ENCODE assay signal across 8 mouse cellular contexts in genomic region chr7:24429413-24430112, GRCm38 (mm10). TPM values are rescaled to one million over a fixed set of nuclear protein-coding genes. Genes with fewer than 3 reads are reported as not detected.
DNase-seq lines count a peak whose midpoint lies in the region; ATAC-seq and TF ChIP-seq lines count a peak whose summit lies in the region.

No protein-coding gene starts in this region.

- H3K27me3 ChIP-seq in midbrain, embryonic 14.5 days (ENCODE audit: control insufficient read depth, insufficient read depth, low read length): no peaks in the 10 kb centered on the region
- no peaks in the 10 kb centered on the region for H3K27me3 ChIP-seq in midbrain, embryonic 13.5 days
- no peaks in the 10 kb centered on the region for H3K27me3 ChIP-seq in forebrain, postnatal 0 days (ENCODE audit: insufficient read depth, low read length)
- no peaks in the 10 kb centered on the region for H3K27me3 ChIP-seq in hindbrain, postnatal 0 days (ENCODE audit: insufficient read depth, low read length)
- H3K27me3 ChIP-seq in kidney, embryonic 14.5 days (ENCODE audit: control insufficient read depth, insufficient read depth, low read length): peaks cover 7% of the 10 kb centered on the region; the same call in 1 of the 2 replicates
- H3K27me3 ChIP-seq in liver, embryonic 11.5 days (replicated peaks; ENCODE audit: control insufficient read depth, insufficient read depth, low read length): peaks cover 17% of the 10 kb centered on the region

- peak; percentile 18 for DNase-seq in midbrain, embryonic 14.5 days
- peak; percentile 92 for DNase-seq in forebrain, postnatal 0 days
- DNase-seq in hindbrain, postnatal 0 days (ENCODE audit: low spot score): peak; percentile 79
- DNase-seq in right cerebral cortex, adult 18-20 months: peak; percentile 90
- no peak for DNase-seq in adrenal gland, postnatal 4 days (ENCODE audit: low spot score in 2 of 2)
- no peak for DNase-seq in liver, embryonic 11.5 days (ENCODE audit: low spot score)

- WGBS in midbrain, embryonic 14.5 days: 73% methylated on average over 16 of the region's 16 CpGs
- 76% methylated on average over 16 of the region's 16 CpGs for WGBS in midbrain, embryonic 13.5 days
- 32% methylated on average over 16 of the region's 16 CpGs for WGBS in forebrain, postnatal 0 days
- 44% methylated on average over 16 of the region's 16 CpGs for WGBS in hindbrain, postnatal 0 days
- WGBS in kidney, embryonic 14.5 days: 64% methylated on average over 16 of the region's 16 CpGs
- 73% methylated on average over 16 of the region's 16 CpGs for WGBS in liver, embryonic 11.5 days

- TF ChIP-seq CTCF in forebrain, postnatal 0 days (IDR thresholded peaks at IDR 0.05; ENCODE audit: low read depth): no peak
- no peak for TF ChIP-seq CTCF in hindbrain, postnatal 0 days (IDR thresholded peaks at IDR 0.05; ENCODE audit: low read depth)

- no peaks in the 10 kb centered on the region for H3K4me1 ChIP-seq in midbrain, embryonic 14.5 days (ENCODE audit: control insufficient read depth, insufficient read depth, low read length)
- no peaks in the 10 kb centered on the region for H3K4me1 ChIP-seq in midbrain, embryonic 13.5 days (replicated peaks)
- H3K4me1 ChIP-seq in forebrain, postnatal 0 days (ENCODE audit: insufficient read depth): 0 out of 2 replicates have a peak, but pooled peaks cover 4% of the 10 kb centered on the region
- H3K4me1 ChIP-seq in hindbrain, postnatal 0 days (ENCODE audit: insufficient read depth, low read length): no peaks in the 10 kb centered on the region
- no peaks in the 10 kb centered on the region for H3K4me1 ChIP-seq in kidney, embryonic 14.5 days (ENCODE audit: control insufficient read depth, insufficient read depth, low read length)
- H3K4me1 ChIP-seq in liver, embryonic 11.5 days (replicated peaks; ENCODE audit: control insufficient read depth, insufficient read depth, low read length): no peaks in the 10 kb centered on the region

- no peaks in the 10 kb centered on the region for H3K9me3 ChIP-seq in midbrain, embryonic 14.5 days (ENCODE audit: control insufficient read depth, low read length)
- 0 out of 2 replicates have a peak, but pooled peaks cover 3% of the 10 kb centered on the region for H3K9me3 ChIP-seq in midbrain, embryonic 13.5 days
- no peaks in the 10 kb centered on the region for H3K9me3 ChIP-seq in forebrain, postnatal 0 days (ENCODE audit: low read length)
- H3K9me3 ChIP-seq in hindbrain, postnatal 0 days (ENCODE audit: low read length): no peaks in the 10 kb centered on the region
- H3K9me3 ChIP-seq in kidney, embryonic 14.5 days (ENCODE audit: control insufficient read depth, low read length): no peaks in the 10 kb centered on the region
- H3K9me3 ChIP-seq in liver, embryonic 11.5 days (ENCODE audit: control insufficient read depth, low read length): no peaks in the 10 kb centered on the region

- no peaks in the 10 kb centered on the region for H3K36me3 ChIP-seq in midbrain, embryonic 14.5 days (ENCODE audit: control insufficient read depth, insufficient read depth, low read length)
- no peaks in the 10 kb centered on the region for H3K36me3 ChIP-seq in midbrain, embryonic 13.5 days
- H3K36me3 ChIP-seq in forebrain, postnatal 0 days (ENCODE audit: insufficient read depth): no peaks in the 10 kb centered on the region
- H3K36me3 ChIP-seq in hindbrain, postnatal 0 days (ENCODE audit: insufficient read depth, low read length): no peaks in the 10 kb centered on the region
- no peaks in the 10 kb centered on the region for H3K36me3 ChIP-seq in kidney, embryonic 14.5 days (ENCODE audit: control insufficient read depth, insufficient read depth, low read length)
- no peaks in the 10 kb centered on the region for H3K36me3 ChIP-seq in liver, embryonic 11.5 days (ENCODE audit: control insufficient read depth, insufficient read depth, low read length)

- ATAC-seq in midbrain, embryonic 14.5 days (ENCODE audit: low FRiP score, low TSS enrichment): no peak
- ATAC-seq in midbrain, embryonic 13.5 days: no peak
- ATAC-seq in forebrain, postnatal 0 days: peak; percentile 84
- ATAC-seq in hindbrain, postnatal 0 days: peak; percentile 37
- ATAC-seq in kidney, embryonic 14.5 days (ENCODE audit: low FRiP score, low TSS enrichment): no peak
- ATAC-seq in liver, embryonic 11.5 days (replicated peaks; ENCODE audit: low FRiP score): no peak

- no peak overlapping the region for H3K27ac ChIP-seq in midbrain, embryonic 14.5 days (replicated peaks; ENCODE audit: low read depth, low read length)
- no peak overlapping the region for H3K27ac ChIP-seq in midbrain, embryonic 13.5 days
- H3K27ac ChIP-seq in forebrain, postnatal 0 days (ENCODE audit: low read depth, low read length): peak overlapping the region; percentile 75
- peak overlapping the region; percentile 33 for H3K27ac ChIP-seq in hindbrain, postnatal 0 days
- no peak overlapping the region for H3K27ac ChIP-seq in kidney, embryonic 14.5 days (ENCODE audit: low read depth, low read length)
- no peak overlapping the region for H3K27ac ChIP-seq in liver, embryonic 11.5 days (ENCODE audit: low read depth, low read length)

- H3K4me3 ChIP-seq in midbrain, embryonic 14.5 days (replicated peaks; ENCODE audit: low read depth, low read length): no peak overlapping the region
- H3K4me3 ChIP-seq in midbrain, embryonic 13.5 days (replicated peaks): no peak overlapping the region
- H3K4me3 ChIP-seq in forebrain, postnatal 0 days (ENCODE audit: low read depth, low read length): no peak overlapping the region
- no peak overlapping the region for H3K4me3 ChIP-seq in hindbrain, postnatal 0 days (ENCODE audit: low read length)
- H3K4me3 ChIP-seq in kidney, embryonic 14.5 days (ENCODE audit: low read length): no peak overlapping the region
- no peak overlapping the region for H3K4me3 ChIP-seq in liver, embryonic 11.5 days (ENCODE audit: low read depth, low read length)

- H3K4me2 ChIP-seq in midbrain, embryonic 14.5 days (ENCODE audit: low read length): no peak overlapping the region
- no peak overlapping the region for H3K4me2 ChIP-seq in midbrain, embryonic 13.5 days (replicated peaks)
- no peak overlapping the region for H3K4me2 ChIP-seq in forebrain, postnatal 0 days (ENCODE audit: low read depth)
- no peak overlapping the region for H3K4me2 ChIP-seq in hindbrain, postnatal 0 days (ENCODE audit: low read depth, low read length)
- no peak overlapping the region for H3K4me2 ChIP-seq in kidney, embryonic 14.5 days (replicated peaks; ENCODE audit: low read depth, low read length)
- H3K4me2 ChIP-seq in liver, embryonic 11.5 days: no peak overlapping the region

- no peak overlapping the region for H3K9ac ChIP-seq in midbrain, embryonic 14.5 days (replicated peaks; ENCODE audit: low read length)
- H3K9ac ChIP-seq in midbrain, embryonic 13.5 days (replicated peaks): no peak overlapping the region
- no peak overlapping the region for H3K9ac ChIP-seq in forebrain, postnatal 0 days
- no peak overlapping the region for H3K9ac ChIP-seq in hindbrain, postnatal 0 days (replicated peaks; ENCODE audit: low read length)
- no peak overlapping the region for H3K9ac ChIP-seq in kidney, embryonic 14.5 days (ENCODE audit: low read depth, low read length)
- no peak overlapping the region for H3K9ac ChIP-seq in liver, embryonic 11.5 days (ENCODE audit: low read depth, low read length)

RNA-seq across cellular contexts. Expression of gene Irgc1, which starts 22.5 kb away (rescaled TPM):
- not detected in 2 replicates for polyA plus RNA-seq in midbrain, embryonic 14.5 days (2014; fragmentation: Nextera tagmentation; extraction: Ambion mirVana)
- polyA plus RNA-seq in midbrain, embryonic 13.5 days (2015; fragmentation: Nextera tagmentation; extraction: Ambion mirVana): not detected in 2 replicates
- not detected in 2 replicates for total RNA-seq in forebrain, postnatal 0 days (2014; rRNA removed)
- not detected in 2 replicates for polyA plus RNA-seq in forebrain, postnatal 0 days (2015; fragmentation: Nextera tagmentation; extraction: Ambion mirVana)
- total RNA-seq in hindbrain, postnatal 0 days (2014; rRNA removed): not detected in 2 replicates
- polyA plus RNA-seq in hindbrain, postnatal 0 days (2015; fragmentation: Nextera tagmentation; extraction: Ambion mirVana): not detected in 2 replicates
- total RNA-seq in adrenal gland, postnatal 4 days (2021): not detected
- not detected in 2 replicates for polyA plus RNA-seq in kidney, embryonic 14.5 days (2014; fragmentation: Nextera tagmentation; extraction: Ambion mirVana)
- not detected in 2 replicates for polyA plus RNA-seq in liver, embryonic 11.5 days (2014; fragmentation: Nextera tagmentation; extraction: Ambion mirVana)

RNA-seq across cellular contexts. Expression of gene Smg9, which starts 30.1 kb away (rescaled TPM):
- polyA plus RNA-seq in midbrain, embryonic 14.5 days (2014; fragmentation: Nextera tagmentation; extraction: Ambion mirVana): 32.9 and 33.3 TPM in 2 replicates
- 32.9 and 33.5 TPM in 2 replicates for polyA plus RNA-seq in midbrain, embryonic 13.5 days (2015; fragmentation: Nextera tagmentation; extraction: Ambion mirVana)
- 23.9 and 31.8 TPM in 2 replicates for total RNA-seq in forebrain, postnatal 0 days (2014; rRNA removed)
- polyA plus RNA-seq in forebrain, postnatal 0 days (2015; fragmentation: Nextera tagmentation; extraction: Ambion mirVana): 25.2 and 28.5 TPM in 2 replicates
- 34.5 and 52.3 TPM in 2 replicates for total RNA-seq in hindbrain, postnatal 0 days (2014; rRNA removed)
- polyA plus RNA-seq in hindbrain, postnatal 0 days (2015; fragmentation: Nextera tagmentation; extraction: Ambion mirVana): 27.4 and 29.7 TPM in 2 replicates
- total RNA-seq in adrenal gland, postnatal 4 days (2021): 10 to 100 TPM; 25.6 to 32.3 TPM
- 25.0 and 32.3 TPM in 2 replicates for polyA plus RNA-seq in kidney, embryonic 14.5 days (2014; fragmentation: Nextera tagmentation; extraction: Ambion mirVana)
- 30.2 and 34.8 TPM in 2 replicates for polyA plus RNA-seq in liver, embryonic 11.5 days (2014; fragmentation: Nextera tagmentation; extraction: Ambion mirVana)

RNA-seq across cellular contexts. Expression of gene Plaur, which starts 32.7 kb away (rescaled TPM):
- polyA plus RNA-seq in midbrain, embryonic 14.5 days (2014; fragmentation: Nextera tagmentation; extraction: Ambion mirVana): 1.1 and 2.6 TPM in 2 replicates
- 1.0 and 1.2 TPM in 2 replicates for polyA plus RNA-seq in midbrain, embryonic 13.5 days (2015; fragmentation: Nextera tagmentation; extraction: Ambion mirVana)
- total RNA-seq in forebrain, postnatal 0 days (2014; rRNA removed): 0.85 and 1.3 TPM in 2 replicates
- 1.2 and 1.3 TPM in 2 replicates for polyA plus RNA-seq in forebrain, postnatal 0 days (2015; fragmentation: Nextera tagmentation; extraction: Ambion mirVana)
- total RNA-seq in hindbrain, postnatal 0 days (2014; rRNA removed): 3.0 and 4.8 TPM in 2 replicates
- polyA plus RNA-seq in hindbrain, postnatal 0 days (2015; fragmentation: Nextera tagmentation; extraction: Ambion mirVana): 1.3 and 1.4 TPM in 2 replicates
- total RNA-seq in adrenal gland, postnatal 4 days (2021): 10 to 100 TPM; 11.9 to 13.1 TPM
- polyA plus RNA-seq in kidney, embryonic 14.5 days (2014; fragmentation: Nextera tagmentation; extraction: Ambion mirVana): 14.1 TPM in 2 replicates
- 5.6 and 5.7 TPM in 2 replicates for polyA plus RNA-seq in liver, embryonic 11.5 days (2014; fragmentation: Nextera tagmentation; extraction: Ambion mirVana)

RNA-seq across cellular contexts. Expression of gene Cadm4, which starts 52.3 kb away (rescaled TPM):
- polyA plus RNA-seq in midbrain, embryonic 14.5 days (2014; fragmentation: Nextera tagmentation; extraction: Ambion mirVana): 26.2 and 63.4 TPM in 2 replicates
- polyA plus RNA-seq in midbrain, embryonic 13.5 days (2015; fragmentation: Nextera tagmentation; extraction: Ambion mirVana): 52.4 and 67.8 TPM in 2 replicates
- 412 and 434 TPM in 2 replicates for total RNA-seq in forebrain, postnatal 0 days (2014; rRNA removed)
- polyA plus RNA-seq in forebrain, postnatal 0 days (2015; fragmentation: Nextera tagmentation; extraction: Ambion mirVana): 102 and 107 TPM in 2 replicates
- 423 and 447 TPM in 2 replicates for total RNA-seq in hindbrain, postnatal 0 days (2014; rRNA removed)
- polyA plus RNA-seq in hindbrain, postnatal 0 days (2015; fragmentation: Nextera tagmentation; extraction: Ambion mirVana): 97.9 and 101 TPM in 2 replicates
- total RNA-seq in adrenal gland, postnatal 4 days (2021): 10 to 100 TPM; 12.6 to 17.7 TPM
- polyA plus RNA-seq in kidney, embryonic 14.5 days (2014; fragmentation: Nextera tagmentation; extraction: Ambion mirVana): 1.5 and 5.9 TPM in 2 replicates
- polyA plus RNA-seq in liver, embryonic 11.5 days (2014; fragmentation: Nextera tagmentation; extraction: Ambion mirVana): 0.25 and 0.27 TPM in 2 replicates

RNA-seq across cellular contexts. Expression of gene Kcnn4, which starts 59.5 kb away (rescaled TPM):
- 0.43 and 0.45 TPM in 2 replicates for polyA plus RNA-seq in midbrain, embryonic 14.5 days (2014; fragmentation: Nextera tagmentation; extraction: Ambion mirVana)
- 0.40 and 0.66 TPM in 2 replicates for polyA plus RNA-seq in midbrain, embryonic 13.5 days (2015; fragmentation: Nextera tagmentation; extraction: Ambion mirVana)
- total RNA-seq in forebrain, postnatal 0 days (2014; rRNA removed): 1.2 and 1.5 TPM in 2 replicates
- 0.88 and 1.1 TPM in 2 replicates for polyA plus RNA-seq in forebrain, postnatal 0 days (2015; fragmentation: Nextera tagmentation; extraction: Ambion mirVana)
- total RNA-seq in hindbrain, postnatal 0 days (2014; rRNA removed): 1.1 and 3.9 TPM in 2 replicates
- polyA plus RNA-seq in hindbrain, postnatal 0 days (2015; fragmentation: Nextera tagmentation; extraction: Ambion mirVana): 1.2 and 1.9 TPM in 2 replicates
- 1 to 10 TPM; 3.0 to 7.3 TPM for total RNA-seq in adrenal gland, postnatal 4 days (2021)
- polyA plus RNA-seq in kidney, embryonic 14.5 days (2014; fragmentation: Nextera tagmentation; extraction: Ambion mirVana): 2.6 and 3.3 TPM in 2 replicates
- polyA plus RNA-seq in liver, embryonic 11.5 days (2014; fragmentation: Nextera tagmentation; extraction: Ambion mirVana): 119 and 123 TPM in 2 replicates

Comparison
In these comparisons a context has a peak if more than half of its experiments do, and no peak if none do; other contexts are left out.
1. ATAC-seq: peak in forebrain, postnatal 0 days (single experiment) and hindbrain, postnatal 0 days (single experiment); none in midbrain, embryonic 14.5 days (single experiment), midbrain, embryonic 13.5 days (single experiment), kidney, embryonic 14.5 days (single experiment) and liver, embryonic 11.5 days (single experiment).
2. DNase-seq: peak in midbrain, embryonic 14.5 days (single experiment), forebrain, postnatal 0 days (single experiment), hindbrain, postnatal 0 days (single experiment) and right cerebral cortex, adult 18-20 months (single experiment); none in adrenal gland, postnatal 4 days (0 of 2) and liver, embryonic 11.5 days (single experiment).
3. H3K27ac ChIP-seq: peak in forebrain, postnatal 0 days (single experiment) and hindbrain, postnatal 0 days (single experiment); none in midbrain, embryonic 14.5 days (single experiment), midbrain, embryonic 13.5 days (single experiment), kidney, embryonic 14.5 days (single experiment) and liver, embryonic 11.5 days (single experiment).